Mouse (Mus musculus): ENCODE results near the gene Acsl4. TPM values are rescaled to one million over a fixed set of nuclear protein-coding genes. Genes with fewer than 3 reads are reported as not detected.

The Acsl4 gene
- polyA plus RNA-seq, 1 experiment from 2014 or later: 19.7 TPM

- no peak overlapping the region for H3K4me3 ChIP-seq (ENCODE audit: low read depth, low read length)
- H3K27me3 ChIP-seq (ENCODE audit: control insufficient read depth, insufficient read depth, low read length): no peaks in the 10 kb centered on the region
- H3K9ac ChIP-seq (ENCODE audit: low read depth, low read length): no peak overlapping the region
- no peak overlapping the region for H3K4me2 ChIP-seq
- no peaks in the 10 kb centered on the region for H3K4me1 ChIP-seq (ENCODE audit: control insufficient read depth, insufficient read depth, low read length)
- WGBS (ENCODE audit: insufficient replicate concordance): 71% methylated on average over 3 of the region's 3 CpGs
- H3K36me3 ChIP-seq (ENCODE audit: control insufficient read depth, insufficient read depth, low read length): no peaks in the 10 kb centered on the region
- no peak overlapping the region for H3K27ac ChIP-seq (ENCODE audit: low read depth, low read length)
- ATAC-seq (replicated peaks; ENCODE audit: insufficient number of reproducible peaks, low FRiP score, low TSS enrichment): no peak
- no peaks in the 10 kb centered on the region for H3K9me3 ChIP-seq (replicated peaks; ENCODE audit: control insufficient read depth, low read length)
Measured at GRCm38 (mm10) chrX:142376747-142377146, 13.6 kb downstream of the Acsl4 start.

DNA sequence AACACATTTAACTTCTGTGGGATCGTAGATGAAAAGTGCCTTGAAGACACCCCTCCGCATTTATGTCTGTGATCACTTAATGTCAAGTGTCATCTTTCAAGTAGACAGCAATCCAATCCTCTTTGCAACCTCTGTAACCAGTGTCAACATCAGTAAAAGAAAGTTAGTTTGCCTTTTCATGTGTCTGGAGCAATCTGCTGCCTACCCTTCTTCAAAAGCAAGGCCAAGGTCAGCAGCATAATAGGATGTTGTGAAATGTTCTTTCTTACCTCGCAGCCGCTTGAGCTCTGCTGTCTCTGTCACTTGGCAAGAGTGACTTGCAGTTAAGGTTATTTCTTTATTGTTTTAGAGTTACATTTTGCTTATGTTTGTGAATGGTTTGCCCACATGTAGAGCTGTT, 14.8 kb downstream of the Acsl4 start:
- WGBS (ENCODE audit: insufficient replicate concordance): 85% methylated on average over 4 of the region's 4 CpGs
- H3K36me3 ChIP-seq (ENCODE audit: control insufficient read depth, insufficient read depth, low read length): no peaks in the 10 kb centered on the region
- no peak for ATAC-seq (replicated peaks; ENCODE audit: insufficient number of reproducible peaks, low FRiP score, low TSS enrichment)
- no peaks in the 10 kb centered on the region for H3K27me3 ChIP-seq (ENCODE audit: control insufficient read depth, insufficient read depth, low read length)
- no peak overlapping the region for H3K4me2 ChIP-seq
- H3K4me1 ChIP-seq (ENCODE audit: control insufficient read depth, insufficient read depth, low read length): no peaks in the 10 kb centered on the region
- H3K9me3 ChIP-seq (replicated peaks; ENCODE audit: control insufficient read depth, low read length): no peaks in the 10 kb centered on the region
- H3K4me3 ChIP-seq (ENCODE audit: low read depth, low read length): no peak overlapping the region
- no peak overlapping the region for H3K9ac ChIP-seq (ENCODE audit: low read depth, low read length)
- no peak overlapping the region for H3K27ac ChIP-seq (ENCODE audit: low read depth, low read length)

DNA sequence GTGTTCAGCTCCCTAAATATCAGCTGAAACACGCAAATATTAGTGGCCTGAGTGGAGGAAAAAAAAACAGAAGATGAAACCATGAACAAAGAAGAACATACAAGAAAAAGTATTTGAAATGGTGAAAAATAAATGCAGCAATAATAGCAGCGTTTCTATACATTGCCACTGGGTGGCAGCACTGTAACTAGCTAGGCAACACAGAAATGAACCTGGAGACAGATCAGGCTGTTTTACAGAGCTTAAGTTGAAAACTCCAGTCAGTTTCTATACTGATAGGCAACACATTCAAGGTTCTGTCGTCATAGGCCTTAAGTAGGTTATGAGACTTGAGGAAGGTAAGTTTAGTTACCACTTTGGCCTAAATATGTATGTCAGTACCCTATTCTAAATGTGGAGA, 17.9 kb downstream of the Acsl4 start:
- Histone ChIP-seq H3K27ac (ENCODE audit: low read depth, low read length) (no peak overlapping the region), H3K9ac (ENCODE audit: low read depth, low read length) (no peak overlapping the region), H3K4me3 (ENCODE audit: low read depth, low read length) (no peak overlapping the region), H3K4me1 (ENCODE audit: control insufficient read depth, insufficient read depth, low read length) (no peaks in the 10 kb centered on the region), H3K36me3 (ENCODE audit: control insufficient read depth, insufficient read depth, low read length) (no peaks in the 10 kb centered on the region), H3K27me3 (ENCODE audit: control insufficient read depth, insufficient read depth, low read length) (no peaks in the 10 kb centered on the region), H3K4me2 (no peak overlapping the region), H3K9me3 (replicated peaks; ENCODE audit: control insufficient read depth, low read length) (no peaks in the 10 kb centered on the region)
- WGBS (ENCODE audit: insufficient replicate concordance): 20% methylated on average over 3 of the region's 3 CpGs
- no peak for ATAC-seq (replicated peaks; ENCODE audit: insufficient number of reproducible peaks, low FRiP score, low TSS enrichment)

GRCm38 (mm10) chrX:142369935-142370334, 20.4 kb downstream of the Acsl4 start:
- Histone ChIP-seq H3K4me3 (ENCODE audit: low read depth, low read length) (no peak overlapping the region), H3K9me3 (replicated peaks; ENCODE audit: control insufficient read depth, low read length) (no peaks in the 10 kb centered on the region), H3K36me3 (ENCODE audit: control insufficient read depth, insufficient read depth, low read length) (no peaks in the 10 kb centered on the region), H3K27me3 (ENCODE audit: control insufficient read depth, insufficient read depth, low read length) (no peaks in the 10 kb centered on the region), H3K4me1 (ENCODE audit: control insufficient read depth, insufficient read depth, low read length) (no peaks in the 10 kb centered on the region), H3K4me2 (no peak overlapping the region), H3K9ac (ENCODE audit: low read depth, low read length) (no peak overlapping the region), H3K27ac (ENCODE audit: low read depth, low read length) (no peak overlapping the region)
- WGBS (ENCODE audit: insufficient replicate concordance): 47% methylated on average over 7 of the region's 7 CpGs
- no peak for ATAC-seq (replicated peaks; ENCODE audit: insufficient number of reproducible peaks, low FRiP score, low TSS enrichment)

DNA sequence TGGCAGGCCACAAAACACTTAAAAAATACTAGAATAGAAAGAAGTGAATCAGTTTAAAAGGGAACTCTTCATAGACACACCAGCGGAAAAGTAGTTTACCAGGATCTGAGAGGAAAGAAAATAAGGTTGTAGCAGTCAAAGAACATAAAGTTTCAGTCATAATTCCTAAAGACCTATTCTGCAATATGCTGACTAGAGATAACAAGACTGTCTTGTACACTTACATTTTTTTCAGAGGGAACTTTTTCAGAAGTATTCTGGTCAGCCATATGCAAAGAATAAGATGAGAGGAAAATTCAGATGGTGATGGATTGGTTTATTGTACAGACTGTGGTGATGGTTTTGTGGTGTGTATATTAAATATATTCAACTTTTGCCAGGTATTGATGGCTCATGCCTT, 26.5 kb downstream of the Acsl4 start:
- Histone ChIP-seq H3K36me3 (ENCODE audit: control insufficient read depth, insufficient read depth, low read length) (no peaks in the 10 kb centered on the region), H3K27ac (ENCODE audit: low read depth, low read length) (no peak overlapping the region), H3K9me3 (replicated peaks; ENCODE audit: control insufficient read depth, low read length) (no peaks in the 10 kb centered on the region), H3K4me1 (ENCODE audit: control insufficient read depth, insufficient read depth, low read length) (no peaks in the 10 kb centered on the region), H3K27me3 (ENCODE audit: control insufficient read depth, insufficient read depth, low read length) (no peaks in the 10 kb centered on the region), H3K4me2 (no peak overlapping the region), H3K4me3 (ENCODE audit: low read depth, low read length) (no peak overlapping the region), H3K9ac (ENCODE audit: low read depth, low read length) (no peak overlapping the region)
- 88% methylated on average over 1 of the region's 1 CpGs for WGBS (ENCODE audit: insufficient replicate concordance)
- no peak for ATAC-seq (replicated peaks; ENCODE audit: insufficient number of reproducible peaks, low FRiP score, low TSS enrichment)

DNA sequence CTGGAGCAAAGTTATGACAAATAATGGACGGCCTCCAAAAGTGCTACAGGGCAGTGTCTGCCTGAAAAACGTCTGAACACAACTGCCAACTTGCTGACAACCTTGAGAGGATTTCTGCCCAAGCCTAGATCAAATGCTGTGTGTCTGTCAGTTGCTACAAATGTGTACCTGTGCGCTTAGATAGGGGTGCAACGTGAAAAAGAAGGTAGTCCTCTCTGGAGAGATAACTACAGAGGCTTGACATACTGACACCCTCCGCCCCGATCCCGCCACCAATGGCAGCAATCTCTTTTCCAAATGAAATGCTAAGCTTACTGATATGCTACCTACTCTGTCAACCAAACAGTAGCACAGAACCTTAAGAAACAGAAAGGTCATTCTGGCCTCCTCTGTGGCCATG, 31.3 kb downstream of the Acsl4 start:
- no peaks in the 10 kb centered on the region for H3K9me3 ChIP-seq (replicated peaks; ENCODE audit: control insufficient read depth, low read length)
- H3K4me1 ChIP-seq (ENCODE audit: control insufficient read depth, insufficient read depth, low read length): no peaks in the 10 kb centered on the region
- no peak overlapping the region for H3K9ac ChIP-seq (ENCODE audit: low read depth, low read length)
- no peaks in the 10 kb centered on the region for H3K36me3 ChIP-seq (ENCODE audit: control insufficient read depth, insufficient read depth, low read length)
- no peak for ATAC-seq (replicated peaks; ENCODE audit: insufficient number of reproducible peaks, low FRiP score, low TSS enrichment)
- no peak overlapping the region for H3K27ac ChIP-seq (ENCODE audit: low read depth, low read length)
- no peak overlapping the region for H3K4me3 ChIP-seq (ENCODE audit: low read depth, low read length)
- H3K4me2 ChIP-seq: no peak overlapping the region
- H3K27me3 ChIP-seq (ENCODE audit: control insufficient read depth, insufficient read depth, low read length): no peaks in the 10 kb centered on the region
- 57% methylated on average over 7 of the region's 7 CpGs for WGBS (ENCODE audit: insufficient replicate concordance)

DNA sequence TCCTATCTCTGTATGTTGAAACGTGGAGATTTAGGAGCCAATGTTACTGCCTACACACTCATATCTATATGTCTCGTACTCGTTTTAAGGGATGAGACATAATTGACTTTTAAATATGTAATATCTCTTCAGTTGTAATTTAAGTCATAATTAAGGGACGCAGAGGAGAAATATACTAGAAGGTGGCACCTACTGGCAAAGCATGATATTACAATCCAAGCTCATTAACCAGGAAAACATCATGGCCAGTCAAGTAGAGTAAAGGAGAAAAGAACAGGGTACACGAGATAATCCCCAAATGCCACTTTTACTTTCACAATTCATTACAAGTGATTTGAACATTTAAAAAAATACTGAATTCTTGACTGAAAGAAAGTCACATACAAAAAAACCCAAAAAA, 31.9 kb downstream of the Acsl4 start:
- no peak overlapping the region for H3K27ac ChIP-seq (ENCODE audit: low read depth, low read length)
- no peaks in the 10 kb centered on the region for H3K9me3 ChIP-seq (replicated peaks; ENCODE audit: control insufficient read depth, low read length)
- no peak for ATAC-seq (replicated peaks; ENCODE audit: insufficient number of reproducible peaks, low FRiP score, low TSS enrichment)
- no peak overlapping the region for H3K4me2 ChIP-seq
- H3K36me3 ChIP-seq (ENCODE audit: control insufficient read depth, insufficient read depth, low read length): no peaks in the 10 kb centered on the region
- H3K27me3 ChIP-seq (ENCODE audit: control insufficient read depth, insufficient read depth, low read length): no peaks in the 10 kb centered on the region
- H3K9ac ChIP-seq (ENCODE audit: low read depth, low read length): no peak overlapping the region
- WGBS (ENCODE audit: insufficient replicate concordance): 74% methylated on average over 5 of the region's 5 CpGs
- no peak overlapping the region for H3K4me3 ChIP-seq (ENCODE audit: low read depth, low read length)
- H3K4me1 ChIP-seq (ENCODE audit: control insufficient read depth, insufficient read depth, low read length): no peaks in the 10 kb centered on the region

GRCm38 (mm10) chrX:142336207-142336606, 54.1 kb downstream of the Acsl4 start:
- Histone ChIP-seq H3K9ac (ENCODE audit: low read depth, low read length) (no peak overlapping the region), H3K4me3 (ENCODE audit: low read depth, low read length) (no peak overlapping the region), H3K27me3 (ENCODE audit: control insufficient read depth, insufficient read depth, low read length) (no peaks in the 10 kb centered on the region), H3K9me3 (replicated peaks; ENCODE audit: control insufficient read depth, low read length) (no peaks in the 10 kb centered on the region), H3K27ac (ENCODE audit: low read depth, low read length) (no peak overlapping the region), H3K36me3 (ENCODE audit: control insufficient read depth, insufficient read depth, low read length) (no peaks in the 10 kb centered on the region), H3K4me1 (ENCODE audit: control insufficient read depth, insufficient read depth, low read length) (no peaks in the 10 kb centered on the region), H3K4me2 (no peak overlapping the region)
- WGBS (ENCODE audit: insufficient replicate concordance): 89% methylated on average over 6 of the region's 6 CpGs
- ATAC-seq (replicated peaks; ENCODE audit: insufficient number of reproducible peaks, low FRiP score, low TSS enrichment): no peak

GRCm38 (mm10) chrX:142335502-142335901, 54.8 kb downstream of the Acsl4 start:
- no peak overlapping the region for H3K4me2 ChIP-seq
- no peaks in the 10 kb centered on the region for H3K27me3 ChIP-seq (ENCODE audit: control insufficient read depth, insufficient read depth, low read length)
- no peaks in the 10 kb centered on the region for H3K9me3 ChIP-seq (replicated peaks; ENCODE audit: control insufficient read depth, low read length)
- no peaks in the 10 kb centered on the region for H3K36me3 ChIP-seq (ENCODE audit: control insufficient read depth, insufficient read depth, low read length)
- H3K27ac ChIP-seq (ENCODE audit: low read depth, low read length): no peak overlapping the region
- no peak for ATAC-seq (replicated peaks; ENCODE audit: insufficient number of reproducible peaks, low FRiP score, low TSS enrichment)
- no peaks in the 10 kb centered on the region for H3K4me1 ChIP-seq (ENCODE audit: control insufficient read depth, insufficient read depth, low read length)
- 83% methylated on average over 5 of the region's 5 CpGs for WGBS (ENCODE audit: insufficient replicate concordance)
- H3K4me3 ChIP-seq (ENCODE audit: low read depth, low read length): no peak overlapping the region
- no peak overlapping the region for H3K9ac ChIP-seq (ENCODE audit: low read depth, low read length)
